Mouse (Mus musculus) heart, postnatal 25 days (tissue): ENCODE data around the gene Os9. TPM values are rescaled to one million over a fixed set of nuclear protein-coding genes. Genes with fewer than 3 reads are reported as not detected.
"Not testable (repeated sequence)": the region's sequence is repeated elsewhere in the genome, so short reads cannot be mapped to it uniquely, and the experiment has no call there.

ENCODE experiments used
- DNase-seq: peaks from one replicate; pipeline ENCODE4 v3.0.0; 2022; ENCODE audit warnings: low spot score
- intact Hi-C: fragments of 180-260 bp; cut with DNase I; formaldehyde crosslinking; loops from one replicate; pipeline ENCODE4 v1.15.1; 2025
- total RNA-seq, 2 experiments: library from RNA; stranded (reverse); gene quantifications; 2 replicates each; pipeline ENCODE4 v1.2.3; 2021

The Os9 gene
- total RNA-seq, 2 experiments from 2014 or later, result 25.0 to 25.1 TPM

DNA sequence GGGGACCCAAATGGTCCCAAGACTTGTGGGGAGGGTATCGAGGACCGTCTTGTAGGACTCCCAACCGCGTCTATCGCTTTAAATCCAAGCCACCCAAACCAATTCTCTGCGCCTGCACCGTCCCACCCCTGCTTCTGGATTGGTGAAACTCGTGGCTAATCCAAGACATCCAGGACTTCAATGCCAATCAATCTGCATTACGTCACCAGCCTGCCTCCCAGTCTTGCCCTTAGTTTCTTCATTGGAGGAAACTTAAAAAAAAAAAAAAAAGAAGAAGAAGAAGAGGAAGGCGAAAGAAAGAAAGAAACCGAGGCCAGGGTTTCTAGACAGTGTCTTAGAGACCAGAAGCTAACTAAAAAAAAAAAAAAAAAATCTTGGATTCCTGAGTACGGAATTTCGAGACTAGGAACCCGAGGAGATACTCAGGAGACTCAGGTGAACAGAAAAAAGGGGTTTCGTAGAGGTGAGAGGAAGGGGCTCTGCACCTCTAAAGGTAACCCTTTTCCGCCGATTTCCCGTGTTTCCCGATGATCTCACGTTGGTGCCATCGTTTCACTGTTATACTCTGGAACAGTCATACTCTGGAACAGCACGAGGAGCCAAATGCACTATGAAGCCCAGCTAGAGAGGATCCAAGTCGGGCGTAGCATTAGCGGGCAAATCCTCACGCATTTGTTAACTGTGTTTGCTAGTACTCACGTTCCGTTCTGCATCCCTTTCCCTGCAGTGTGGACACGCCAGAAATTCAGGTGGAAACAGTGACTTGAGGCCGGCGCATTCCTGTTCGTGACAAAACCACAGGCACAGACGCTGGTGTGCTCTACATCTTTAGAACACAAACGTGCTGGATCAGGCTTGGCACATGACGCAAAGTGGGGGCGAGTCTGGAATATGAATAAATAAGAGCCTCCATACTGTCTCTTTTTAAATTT lies 50.5 kb downstream of the Os9 start, which contains the start of gene Tspan31:
Gene Tspan31 (minus strand): TSS at position 75 of the 932 bp plus-strand sequence.
- DNase-seq, result peak; percentile 88
- intact Hi-C loops, result no loop called here

DNA sequence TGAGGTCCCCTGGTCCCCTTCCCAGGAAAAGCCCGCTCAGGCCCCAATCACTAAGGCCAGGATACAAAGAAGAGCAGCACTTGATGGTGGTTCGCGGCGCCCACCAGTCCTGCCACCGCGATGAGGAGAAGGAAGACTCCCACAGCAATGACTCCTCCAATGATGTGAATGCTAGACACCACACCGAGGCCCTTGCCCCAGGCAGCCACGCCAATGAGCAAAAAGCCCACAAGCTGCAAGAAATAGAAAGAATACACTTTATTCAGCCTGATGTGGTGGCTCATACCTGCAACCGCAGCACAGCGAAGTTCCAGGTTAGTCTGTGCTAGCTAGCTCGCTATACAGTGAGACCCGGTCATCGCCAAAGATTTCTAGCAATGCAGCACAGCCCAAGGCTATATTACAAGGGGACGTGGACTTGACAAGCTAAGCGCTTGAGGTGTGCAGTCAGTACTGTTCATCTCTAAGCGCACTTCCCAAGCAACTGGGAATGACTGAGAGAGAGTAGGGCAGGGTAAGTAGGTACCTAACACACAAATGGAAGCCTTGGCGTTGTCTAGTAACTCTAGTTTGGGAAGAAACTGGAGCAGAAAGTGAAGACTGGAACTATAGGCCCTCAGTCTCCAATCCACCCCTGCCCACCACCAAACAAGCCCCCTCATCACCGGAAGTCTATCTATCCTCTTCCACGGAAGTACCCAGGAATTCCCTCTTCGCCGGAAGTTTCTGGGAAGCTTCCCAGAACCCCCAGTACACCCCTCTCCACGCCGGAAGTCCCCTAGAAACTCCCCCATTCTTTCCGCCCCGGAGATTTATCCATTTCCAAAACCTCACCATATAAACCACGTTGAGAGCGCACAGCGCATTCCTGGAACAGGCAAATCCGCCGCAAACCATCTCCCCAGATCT lies 51.4 kb downstream of the Os9 start:
- DNase-seq, result no peak
- intact Hi-C loops, result no loop called here

DNA sequence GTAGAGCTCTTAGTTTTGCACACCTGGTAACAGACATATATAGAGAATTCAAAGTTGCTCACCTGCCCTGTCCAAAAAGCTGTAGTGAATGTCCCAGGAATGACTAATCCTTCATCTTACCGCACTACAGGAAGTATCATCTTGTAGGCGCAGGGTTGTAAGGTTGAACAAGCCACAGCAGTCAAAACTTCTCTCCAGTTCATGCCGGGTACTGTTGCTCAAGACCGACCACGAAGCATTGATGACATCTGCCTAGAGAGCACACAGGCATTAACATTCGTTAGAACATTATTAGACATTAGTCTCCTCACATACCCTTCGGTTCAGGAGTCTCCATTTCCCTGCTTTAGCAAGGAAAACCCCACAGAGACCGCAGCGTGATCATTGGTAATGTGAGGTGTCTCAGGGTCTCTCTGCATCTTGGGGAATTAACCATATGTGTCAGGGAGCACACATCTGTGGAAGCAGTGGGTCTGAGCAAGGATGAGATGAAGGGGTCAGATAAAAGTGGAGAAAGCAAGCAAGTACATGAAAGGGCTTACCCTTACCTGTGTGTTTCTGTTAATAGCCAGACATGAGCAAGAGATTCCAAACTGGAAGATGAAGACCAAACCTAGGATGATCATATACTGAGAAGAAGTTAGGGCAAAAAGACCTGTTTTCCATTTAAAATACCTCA lies 52.4 kb downstream of the Os9 start:
- DNase-seq, result no peak
- intact Hi-C loops, result no loop called here

DNA sequence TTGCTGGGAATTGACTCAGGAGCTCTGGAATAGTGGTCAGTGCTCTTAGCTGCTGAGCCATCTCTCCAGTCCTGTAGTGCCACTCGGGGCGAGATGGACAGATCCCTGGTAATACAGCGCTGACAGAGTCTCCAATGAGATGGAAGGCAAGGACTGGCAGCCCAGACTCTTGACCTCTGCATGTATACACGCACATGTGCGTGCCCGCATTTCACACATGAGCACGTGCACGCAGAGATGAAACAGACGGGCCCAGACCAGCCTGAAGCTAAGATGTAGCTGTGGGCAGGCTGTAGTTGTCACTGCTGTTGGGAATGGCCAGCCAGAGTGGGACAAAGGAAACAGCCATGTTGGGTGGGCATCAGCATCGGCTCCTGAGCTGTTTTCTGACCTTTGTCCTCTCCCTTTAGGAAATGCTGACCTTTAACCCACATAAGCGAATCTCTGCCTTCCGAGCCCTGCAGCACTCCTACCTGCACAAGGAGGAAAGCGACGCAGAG lies 54.4 kb downstream of the Os9 start:
- DNase-seq, result no peak
- intact Hi-C loops, result no loop called here

DNA sequence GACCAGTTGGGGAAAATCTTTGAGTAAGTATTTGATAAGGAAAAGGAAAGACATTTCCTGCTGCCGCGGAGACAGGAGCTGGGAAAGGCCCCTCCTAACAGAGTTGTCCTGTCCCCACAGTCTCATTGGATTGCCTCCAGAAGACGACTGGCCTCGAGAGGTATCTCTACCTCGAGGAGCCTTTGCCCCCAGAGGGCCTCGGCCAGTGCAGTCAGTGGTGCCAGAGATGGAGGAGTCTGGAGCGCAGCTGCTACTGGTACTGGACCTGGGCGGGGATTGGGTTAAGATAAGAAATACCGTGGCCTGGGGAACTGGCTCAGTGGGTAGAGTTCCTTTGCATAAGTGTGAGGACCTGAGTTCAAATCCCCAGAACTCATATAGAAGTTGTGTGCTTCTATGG lies 55.0 kb downstream of the Os9 start:
- intact Hi-C loops, result no loop called here
- no peak for DNase-seq

DNA sequence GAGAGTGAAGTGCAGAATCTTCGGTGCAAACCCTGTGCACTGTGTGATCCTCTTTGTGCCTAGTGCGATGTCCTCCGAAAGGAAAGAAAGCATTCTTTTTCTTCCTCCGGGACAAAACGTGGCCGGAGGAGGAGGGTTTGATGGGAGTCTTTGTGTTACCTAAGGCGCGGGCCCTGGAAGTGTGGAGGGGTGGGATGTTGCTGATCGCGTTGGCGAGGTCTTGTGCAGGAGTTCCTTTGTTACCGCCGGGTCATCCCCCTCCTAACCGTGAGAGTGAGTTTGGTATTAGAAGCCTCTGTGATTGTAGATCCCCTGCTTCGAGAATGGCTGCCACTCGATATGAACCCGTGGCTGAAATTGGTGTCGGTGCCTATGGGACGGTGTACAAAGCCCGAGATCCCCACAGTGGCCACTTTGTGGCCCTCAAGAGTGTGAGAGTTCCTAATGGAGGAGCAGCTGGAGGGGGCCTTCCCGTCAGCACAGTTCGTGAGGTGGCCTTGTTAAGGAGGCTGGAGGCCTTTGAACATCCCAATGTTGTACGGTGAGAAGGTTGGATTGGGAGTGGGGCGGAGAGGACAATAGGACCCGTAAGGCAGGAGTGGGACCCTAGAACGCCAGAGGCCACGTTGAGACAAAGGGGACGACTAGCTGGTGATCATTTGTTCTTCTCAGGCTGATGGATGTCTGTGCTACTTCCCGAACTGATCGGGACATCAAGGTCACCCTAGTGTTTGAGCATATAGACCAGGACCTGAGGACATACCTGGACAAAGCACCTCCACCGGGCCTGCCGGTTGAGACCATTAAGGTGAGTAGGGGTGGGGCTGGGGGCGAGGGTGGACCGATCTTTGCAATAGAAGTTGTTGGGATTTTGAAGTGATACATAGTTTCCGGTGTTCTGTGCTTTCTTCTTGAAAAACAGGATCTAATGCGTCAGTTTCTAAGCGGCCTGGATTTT lies 56.7 kb downstream of the Os9 start:
- DNase-seq, result no peak
- intact Hi-C loops, result no loop called here

DNA sequence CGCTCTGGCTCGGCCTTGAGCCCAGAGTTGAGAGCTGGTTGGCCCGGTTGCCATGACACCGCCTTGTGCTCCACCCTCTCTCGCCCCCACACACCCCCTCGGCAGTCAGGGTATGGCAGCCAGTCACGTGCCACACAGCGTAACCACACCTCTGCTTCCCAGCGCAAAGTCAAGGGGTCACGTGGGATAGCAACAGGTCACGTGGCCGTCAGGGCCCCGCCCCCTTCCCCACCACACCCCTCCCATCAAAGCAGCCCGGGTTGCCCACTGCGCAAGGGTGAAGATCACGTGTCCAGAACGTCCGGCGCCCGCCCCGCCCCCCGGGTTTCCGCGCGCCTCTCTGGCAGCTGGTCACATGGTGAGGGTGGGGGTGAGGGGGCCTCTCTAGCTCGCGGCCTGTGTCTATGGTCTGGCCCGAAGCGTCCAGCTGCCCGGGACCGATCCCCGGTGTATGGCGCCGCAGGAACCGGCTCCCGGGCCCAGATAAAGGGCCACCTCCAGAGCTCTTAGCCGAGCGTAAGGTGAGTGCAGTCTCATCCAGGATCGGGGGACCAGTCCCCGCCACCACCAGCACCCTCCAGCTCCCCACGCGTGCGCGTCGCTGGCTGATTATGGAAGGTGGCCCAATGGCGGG lies 57.6 kb downstream of the Os9 start, which contains the start of gene Cdk4:
Gene Cdk4 (plus strand): TSS at position 296 of the 634 bp plus-strand sequence.
- peak; percentile 96 for DNase-seq
- intact Hi-C loops, result no loop called here

DNA sequence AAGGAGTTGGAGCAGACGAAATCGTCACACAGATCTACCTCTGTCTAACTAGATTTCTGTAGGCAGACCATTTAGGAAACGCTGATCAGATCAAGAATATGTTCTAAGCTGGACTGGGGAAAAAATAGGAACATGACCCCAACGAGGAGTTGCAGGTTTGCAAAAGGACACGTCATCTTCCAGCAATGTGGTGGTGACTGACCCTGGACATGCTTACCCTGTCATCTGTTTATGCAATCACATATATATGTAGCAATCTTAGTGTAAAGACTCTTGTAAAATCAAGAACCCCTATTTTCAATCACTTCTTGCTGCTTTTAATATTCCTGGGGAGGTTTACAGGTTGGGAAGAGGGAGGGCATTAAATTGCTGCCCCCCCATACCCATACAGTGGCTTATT lies 58.4 kb downstream of the Os9 start:
- no peak for DNase-seq
- intact Hi-C loops, result no loop called here

DNA sequence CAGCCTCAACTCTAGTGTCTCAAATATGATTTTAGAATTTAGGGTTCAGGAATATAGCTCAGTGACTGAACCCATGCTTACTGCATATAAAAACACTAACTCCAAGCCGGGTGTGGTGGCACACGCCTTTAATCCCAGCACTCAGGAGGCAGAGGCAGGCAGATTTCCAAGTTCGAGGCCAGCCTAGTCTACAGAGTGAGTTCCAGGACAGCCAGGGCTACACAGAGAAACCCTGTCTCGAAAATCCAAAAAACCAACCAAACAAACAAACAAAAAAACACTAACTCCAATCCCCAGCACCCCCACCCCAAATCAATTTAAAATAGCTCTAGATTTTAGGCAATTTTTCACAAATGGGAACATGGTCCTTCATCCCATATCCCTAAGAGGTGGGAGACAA lies 58.8 kb downstream of the Os9 start:
- DNase-seq, intact Hi-C loops: not testable (repeated sequence)

DNA sequence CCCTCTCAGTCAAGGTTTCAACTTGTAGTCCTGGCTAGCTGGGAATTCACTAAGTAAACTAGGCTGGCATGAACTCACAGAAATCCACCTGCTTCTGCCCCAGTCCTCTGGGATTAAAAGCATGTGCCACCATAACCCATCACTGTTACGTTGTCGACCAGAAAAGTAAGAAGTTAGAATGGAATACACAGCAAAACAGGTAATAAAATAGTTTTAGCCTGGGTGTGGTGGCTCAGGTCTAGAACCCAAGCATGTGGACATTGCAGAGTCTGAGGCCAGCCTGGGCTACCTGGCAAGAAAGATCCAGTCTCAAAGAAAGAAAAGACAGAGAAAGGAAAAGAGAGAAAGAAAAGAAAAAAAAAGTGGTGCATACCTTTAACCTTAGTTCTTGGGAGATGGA lies 59.4 kb downstream of the Os9 start:
- intact Hi-C loops, result no loop called here
- no peak for DNase-seq

DNA sequence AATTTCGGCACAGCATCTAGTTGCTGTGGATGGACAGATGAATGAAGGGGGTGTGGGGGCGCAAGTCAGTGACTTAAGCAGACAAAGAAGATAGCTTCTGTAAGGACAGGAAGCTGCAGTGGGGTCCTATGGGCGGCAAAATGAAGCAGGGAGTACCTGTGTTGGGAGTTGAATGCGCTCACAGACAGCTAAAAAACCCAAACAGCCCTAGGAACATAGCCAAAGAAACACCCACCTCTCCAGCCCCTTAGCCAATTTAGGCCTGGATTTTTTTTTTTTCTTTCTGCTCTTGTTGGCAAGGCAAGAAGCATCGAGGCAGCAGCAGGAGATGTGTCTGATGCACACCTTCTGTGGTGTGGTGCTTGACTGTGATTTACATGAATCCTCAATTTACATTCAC lies 59.8 kb downstream of the Os9 start:
- intact Hi-C loops, result no loop called here

DNA sequence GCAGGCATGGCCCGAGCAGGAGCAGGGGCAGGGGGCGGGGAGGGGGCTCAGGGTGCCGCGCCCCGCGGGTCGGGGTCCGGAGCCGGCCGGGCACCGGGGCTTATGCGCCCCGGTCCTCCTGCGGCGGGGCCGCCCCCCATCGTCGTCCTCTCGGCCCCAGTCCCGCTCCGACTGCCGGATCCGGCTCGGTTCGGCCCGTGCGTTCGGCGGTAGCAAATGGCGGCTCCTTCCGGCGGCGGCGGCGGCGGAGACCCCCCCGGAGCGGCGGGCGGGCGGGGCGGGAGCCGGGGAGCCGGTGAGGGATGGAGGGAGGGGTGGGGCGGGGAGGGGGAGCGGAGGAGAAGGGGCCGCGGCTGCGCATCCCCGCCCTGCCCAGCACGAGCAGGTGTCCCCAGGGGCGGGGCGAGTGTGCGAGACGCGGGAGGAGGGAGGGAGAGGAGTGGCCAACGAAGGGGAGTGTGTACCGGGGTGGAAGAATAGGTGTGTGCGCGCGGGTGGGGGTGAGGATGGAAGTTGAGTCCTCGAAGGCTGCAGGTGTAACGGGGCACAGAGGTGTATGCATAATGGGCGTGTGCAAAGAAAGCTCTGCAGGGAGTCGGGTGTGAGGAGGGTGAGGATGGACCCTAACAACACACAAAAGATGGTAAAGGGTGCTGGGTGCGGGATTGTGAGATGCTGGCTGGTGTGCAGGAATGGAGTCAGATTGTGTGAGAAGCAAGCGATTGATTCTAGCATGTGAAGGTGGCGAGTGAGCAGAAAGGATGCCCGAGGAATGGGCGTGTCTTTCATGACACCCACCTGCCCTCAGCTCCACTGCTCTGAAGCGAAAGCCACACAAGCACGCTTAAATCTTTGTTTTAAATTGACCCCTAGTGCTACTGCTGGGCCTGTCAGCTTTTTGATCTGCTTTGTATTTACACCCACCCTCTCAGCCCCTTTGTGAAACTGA lies 60.7 kb downstream of the Os9 start, which contains the start of gene March9:
Gene March9 (minus strand): TSS at position 217 of the 949 bp plus-strand sequence.
- intact Hi-C loops, result no loop called here
- no peak for DNase-seq

More for the DNA sequence above, 59.8 kb downstream of the Os9 start:
- no peak for DNase-seq

DNA sequence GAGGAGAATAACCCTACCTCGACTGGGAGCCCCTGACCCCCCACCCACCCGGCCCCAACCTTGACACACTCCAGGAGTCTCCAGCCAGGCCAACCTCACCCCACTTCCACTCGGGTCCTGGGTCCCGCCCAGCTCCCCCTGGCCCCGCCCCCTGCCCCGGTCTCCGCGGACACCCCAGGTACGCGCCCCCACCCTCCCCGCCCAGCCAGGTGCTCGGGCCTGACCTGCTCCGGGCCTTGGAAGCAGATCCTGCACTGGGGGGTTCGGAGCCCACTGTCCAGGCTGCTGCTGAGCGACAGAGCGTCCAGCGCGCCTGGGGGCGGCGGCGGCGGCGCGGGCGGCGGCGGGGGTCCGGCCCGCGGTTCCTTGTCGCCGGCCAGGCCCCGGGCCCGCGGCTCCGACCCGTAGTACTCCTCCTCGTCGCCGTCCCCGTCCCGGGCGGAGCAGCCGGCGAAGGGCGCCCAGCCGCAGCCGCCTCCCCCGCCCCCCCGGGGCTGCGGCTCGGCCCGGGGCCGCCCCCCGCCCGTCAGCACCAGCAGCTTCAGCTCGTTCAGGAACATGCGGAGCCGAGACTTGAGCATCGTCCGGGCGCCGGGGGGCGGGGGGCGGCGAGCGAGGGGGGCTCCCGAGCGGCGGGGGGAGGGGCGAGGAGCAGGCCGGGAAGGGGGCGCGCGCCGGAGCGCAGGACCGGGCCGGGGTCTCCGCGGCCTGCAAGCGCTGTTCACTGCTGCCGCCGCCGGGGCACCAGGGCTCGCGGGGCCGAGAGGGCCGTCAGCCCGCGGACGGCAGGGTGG lies 61.6 kb downstream of the Os9 start:
- intact Hi-C loops, result no loop called here
- no peak for DNase-seq

DNA sequence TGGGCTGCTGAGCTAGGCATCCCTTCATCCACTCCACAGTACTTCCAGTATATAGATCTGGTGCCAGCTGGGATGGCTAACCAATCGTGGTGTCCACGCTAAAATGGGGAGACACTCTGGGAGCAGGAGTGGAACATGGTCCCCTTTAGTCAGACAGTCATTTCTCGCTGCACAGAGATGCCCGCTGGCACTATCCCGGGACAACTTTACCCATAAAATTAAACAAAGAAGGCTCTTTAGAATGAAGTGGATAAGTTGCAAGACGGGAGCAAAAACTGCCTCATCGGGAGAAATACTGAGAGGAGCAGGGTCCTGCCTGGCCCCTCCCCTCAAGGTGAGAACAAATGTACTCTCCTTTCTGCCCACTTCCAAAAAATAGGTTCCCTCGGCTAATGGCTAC lies 62.2 kb downstream of the Os9 start:
- intact Hi-C loops, result no loop called here
- DNase-seq, result no peak

DNA sequence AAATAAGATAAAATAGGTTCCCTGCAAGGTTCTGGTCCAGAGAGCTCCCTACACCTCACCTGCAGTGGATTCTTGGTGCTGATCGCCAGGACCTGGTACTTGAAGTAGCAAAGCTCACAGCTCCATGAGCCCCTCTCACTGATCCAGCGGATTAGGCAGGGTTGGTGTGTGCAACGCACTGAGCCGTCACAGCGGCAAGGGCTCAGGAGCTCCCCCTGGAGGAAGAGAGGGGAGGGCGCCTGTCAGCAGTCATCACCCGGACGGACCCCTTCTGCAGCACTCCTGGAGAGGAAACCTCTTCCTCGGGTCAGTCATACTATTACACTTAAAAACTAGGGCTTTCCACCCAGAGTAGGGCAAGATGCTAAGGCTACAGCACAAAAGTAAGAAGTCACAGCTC lies 62.8 kb downstream of the Os9 start:
- no peak for DNase-seq
- intact Hi-C loops, result no loop called here

DNA sequence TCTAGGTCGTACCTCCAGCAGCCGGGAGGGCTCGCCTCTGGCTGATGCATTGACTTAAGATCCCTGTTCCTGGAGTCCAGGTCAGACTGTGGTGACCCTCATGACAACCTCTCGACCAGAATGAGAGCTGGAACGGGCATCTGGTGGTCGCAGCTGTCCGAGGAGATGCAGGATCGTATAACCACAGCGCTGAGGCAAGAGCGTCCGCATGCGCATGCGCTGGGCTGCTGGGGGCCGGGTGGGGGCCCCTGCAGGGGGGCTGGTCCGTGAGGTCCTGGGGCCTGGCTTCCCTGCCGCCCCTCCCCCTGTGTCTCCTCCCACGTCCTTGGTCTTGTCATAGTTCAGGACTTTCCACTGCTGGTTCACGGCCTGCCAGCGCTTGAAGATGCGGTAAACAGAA lies 64.4 kb downstream of the Os9 start:
- DNase-seq, result no peak
- intact Hi-C loops, result no loop called here
